ENCODE assay signal across 25 mouse cellular contexts in genomic region chr2:172927643-172928042, GRCm38 (mm10). TPM values are rescaled to one million over a fixed set of nuclear protein-coding genes. Genes with fewer than 3 reads are reported as not detected.
DNase-seq lines count a peak whose midpoint lies in the region; ATAC-seq and TF ChIP-seq lines count a peak whose summit lies in the region.
"Had no signal": no experiment of that assay in that cellular context is flagged by ENCODE, and none has a peak within 500 bp of the region (broad histone marks: within the 10 kb centered on the region; RNA-seq: fewer than 3 reads in every experiment).

No protein-coding gene starts in this region.

- no peak overlapping the region for H3K4me3 ChIP-seq in layer of hippocampus, adult 2 months
- H3K4me3 ChIP-seq in embryonic facial prominence, embryonic 10.5 days, result no peak overlapping the region
- H3K4me3 ChIP-seq: embryonic facial prominence, embryonic 12.5 days; forebrain, embryonic 15.5 days; heart, embryonic 12.5 days; midbrain, embryonic 12.5 days had no signal

- peaks cover 93% of the 10 kb centered on the region for H3K4me1 ChIP-seq in embryonic facial prominence, embryonic 10.5 days
- H3K4me1 ChIP-seq: forebrain, embryonic 15.5 days had no signal

- WGBS in embryonic facial prominence, embryonic 10.5 days, result 66% methylated on average over 5 of the region's 5 CpGs

- peaks cover 14% of the 10 kb centered on the region for H3K36me3 ChIP-seq in embryonic facial prominence, embryonic 10.5 days (replicated peaks)
- H3K36me3 ChIP-seq: embryonic facial prominence, embryonic 12.5 days; forebrain, embryonic 15.5 days; heart, embryonic 12.5 days; midbrain, embryonic 12.5 days had no signal

- DNase-seq in urinary bladder, postnatal 14 days (ENCODE audit: low spot score), result peak; percentile 72
- no peak for DNase-seq in urinary bladder, postnatal 10 days (ENCODE audit: low spot score)
- peak; percentile 29 to 36 for DNase-seq in natural killer cell, adult 2 months (ENCODE audit: low spot score in 2 of 2)
- DNase-seq in layer of hippocampus, adult 2 months (ENCODE audit: low spot score in 2 of 2), result no peak
- no peak for DNase-seq in heart, postnatal 10 days
- no peak for DNase-seq in embryonic facial prominence, embryonic 10.5 days (ENCODE audit: low spot score)
- DNase-seq: adrenal gland, adult 2 months; B cell, adult 2 months; cerebellum, adult 11 months; cerebellum, postnatal 36 days; heart, postnatal 36 days; kidney, adult 9 months; liver; lung, adult 18-20 months; lung, postnatal 36 days; retina, postnatal 1 day had no signal

- intact Hi-C loops in heart, postnatal 10 days (cut with DNase I), result no loop called here

- no peaks in the 10 kb centered on the region for H3K9me3 ChIP-seq in embryonic facial prominence, embryonic 10.5 days
- H3K9me3 ChIP-seq: embryonic facial prominence, embryonic 12.5 days; forebrain, embryonic 15.5 days; heart, embryonic 12.5 days; midbrain, embryonic 12.5 days had no signal

- no peak overlapping the region for H3K27ac ChIP-seq in layer of hippocampus, adult 2 months
- H3K27ac ChIP-seq in embryonic facial prominence, embryonic 10.5 days (replicated peaks), result no peak overlapping the region
- H3K27ac ChIP-seq: embryonic facial prominence, embryonic 12.5 days; forebrain, embryonic 15.5 days; midbrain, embryonic 12.5 days had no signal

- peak; percentile 40 to 50 for ATAC-seq in hematopoietic stem cell, adult 5-6 weeks (replicated peaks in 1 of 2; ENCODE audit: insufficient read depth in 1 of 2, low FRiP score in 2 of 2, low TSS enrichment in 1 of 2, low read depth in 1 of 2, poor library complexity in 2 of 2, severe bottlenecking in 2 of 2)
- ATAC-seq: forebrain, embryonic 15.5 days had no signal

- no peak for TF ChIP-seq CTCF in layer of hippocampus, adult 2 months (conservative IDR thresholded peaks at IDR 0.05)

- H3K27me3 ChIP-seq in embryonic facial prominence, embryonic 10.5 days (replicated peaks; ENCODE audit: low read depth, poor library complexity, severe bottlenecking), result peaks cover 64% of the 10 kb centered on the region
- H3K27me3 ChIP-seq: forebrain, embryonic 15.5 days; heart, embryonic 12.5 days had no signal

RNA-seq across cellular contexts. Expression of gene Bmp7, which starts 12.5 kb away (rescaled TPM):
- 1.9 TPM in 1 of 2 replicates, not detected in the other for total RNA-seq in hematopoietic stem cell, adult 5-6 weeks (2017)
- 1 to 10 TPM; 4.2 to 5.7 TPM for total RNA-seq in layer of hippocampus, adult 2 months (2021)
- 1 to 10 TPM; 4.0 to 4.6 TPM for total RNA-seq in heart, postnatal 10 days (2021)
- polyA plus RNA-seq in embryonic facial prominence, embryonic 10.5 days (2016; fragmentation: Nextera tagmentation; extraction: Ambion mirVana), result 19.8 and 20.9 TPM in 2 replicates
- total RNA-seq: neutrophil, adult 5-6 weeks had no signal

RNA-seq across cellular contexts. Expression of gene Spo11, which starts 49.9 kb away (rescaled TPM):
- 2.2 and 9.6 TPM in 2 replicates for total RNA-seq in hematopoietic stem cell, adult 5-6 weeks (2017)
- under 1 TPM in 1 of 2 experiments, not detected in 1; 0.29 TPM for total RNA-seq in layer of hippocampus, adult 2 months (2021)
- total RNA-seq in heart, postnatal 10 days (2021), result not detected
- polyA plus RNA-seq in embryonic facial prominence, embryonic 10.5 days (2016; fragmentation: Nextera tagmentation; extraction: Ambion mirVana), result 0.26 and 0.46 TPM in 2 replicates
- total RNA-seq: adrenal gland, adult 2 months; gastrocnemius, postnatal 4 days; heart, postnatal 36 days; layer of hippocampus, postnatal 25 days had no signal
- polyA plus RNA-seq: adrenal gland, adult 2 months; intestine, embryonic 14.5 days had no signal

Comparison
In these comparisons a context has a peak if more than half of its experiments do, and no peak if none do; other contexts are left out.
1. DNase-seq: peak in urinary bladder, postnatal 14 days (single experiment) and natural killer cell, adult 2 months (2 of 2); none in urinary bladder, postnatal 10 days (single experiment), layer of hippocampus, adult 2 months (0 of 2), heart, postnatal 10 days (0 of 2) and embryonic facial prominence, embryonic 10.5 days (single experiment).